Mouse (Mus musculus) forebrain, embryonic 16.5 days (tissue): ENCODE measurements around the gene Timm29. TPM values are rescaled to one million over a fixed set of nuclear protein-coding genes. Genes with fewer than 3 reads are reported as not detected.
"Not testable (repeated sequence)": the region's sequence is repeated elsewhere in the genome, so short reads cannot be mapped to it uniquely, and the experiment has no call there.

Experiments
- ATAC-seq: fragments of 200-750 bp; cut with Nextera tagmentation; 2 replicates; pipeline ENCODE4 v1.8.0; 2017; ENCODE audit warnings: mild to moderate bottlenecking, moderate library complexity
- H3K27ac ChIP-seq: fragments of 300-500 bp; sonication (generic); 2 replicates; pipeline ENCODE4 v1.5.1; 2014; ENCODE audit warnings: low read length, control low read depth
- H3K27me3 ChIP-seq: fragments of 300-500 bp; sonication (generic); replicated peaks from 2 replicates; pipeline ENCODE4 v1.6.1; 2014; ENCODE audit warnings: low read length; ENCODE audit not compliant: control insufficient read depth, insufficient read depth
- H3K36me3 ChIP-seq: fragments of 300-500 bp; sonication (generic); 2 replicates; pipeline ENCODE4 v1.6.1; 2014; ENCODE audit not compliant: control insufficient read depth, insufficient read depth
- H3K4me1 ChIP-seq: fragments of 300-500 bp; sonication (generic); replicated peaks from 2 replicates; pipeline ENCODE4 v1.6.1; 2014; ENCODE audit warnings: low read length; ENCODE audit not compliant: control insufficient read depth, insufficient read depth
- H3K4me2 ChIP-seq: fragments of 300-500 bp; sonication (generic); 2 replicates; pipeline ENCODE4 v1.6.1; 2014; ENCODE audit warnings: mild to moderate bottlenecking, low read length, control low read depth
- H3K4me3 ChIP-seq: fragments of 300-500 bp; sonication (generic); replicated peaks from 2 replicates; pipeline ENCODE4 v1.5.1; 2014; ENCODE audit warnings: mild to moderate bottlenecking, low read length, control low read depth
- H3K9ac ChIP-seq: fragments of 300-500 bp; sonication (generic); replicated peaks from 2 replicates; pipeline ENCODE4 v1.6.1; 2014; ENCODE audit warnings: low read depth, low read length, control low read depth
- H3K9me3 ChIP-seq: fragments of 300-500 bp; sonication (generic); 2 replicates; pipeline ENCODE4 v1.6.1; 2016; ENCODE audit warnings: low read length; ENCODE audit not compliant: control insufficient read depth
- WGBS: fragments of 180-500 bp; shearing (Covaris S2); extraction: QIAGEN DNeasy Blood & Tissue Kit; methylation state at CpG from one replicate; pipeline ENCODE4 v1.1.7; 2014; 5-methylcytosine and 5-hydroxymethylcytosine counted together
- polyA plus RNA-seq: library from polyadenylated mRNA; unstranded; fragments of >200 nt; fragmentation: Nextera tagmentation; extraction: Ambion mirVana; gene quantifications from 2 replicates; pipeline ENCODE4 v1.2.1, GENCODE M21; 2015

The Timm29 gene
- polyA plus RNA-seq, 1 experiment from 2014 or later, result 58.2 TPM

- Histone ChIP-seq H3K9me3 (no peaks in the 10 kb centered on the region), H3K27me3 (no peaks in the 10 kb centered on the region), H3K4me2 (peak overlapping the region; percentile 94), H3K9ac (peak overlapping the region; percentile 65), H3K27ac (peak overlapping the region; percentile 76), H3K4me1 (peaks cover 28% of the 10 kb centered on the region), H3K4me3 (peak overlapping the region; percentile 97), H3K36me3 (peaks cover 16% of the 10 kb centered on the region)
- WGBS, result 21% methylated on average over 17 of the region's 17 CpGs
- ATAC-seq, result no peak; the same call in 1 of the 2 replicates
These were observed 455 bp upstream of the Timm29 start for GRCm38 (mm10) chr9:21591831-21592702.

GRCm38 (mm10) chr9:21593122-21593721 lies 700 bp downstream of the Timm29 start:
- Histone ChIP-seq H3K36me3 (peaks cover 14% of the 10 kb centered on the region), H3K27ac (peak overlapping the region; percentile 90), H3K9ac (peak overlapping the region; percentile 85), H3K4me2 (peak overlapping the region; percentile 97), H3K4me1 (peaks cover 28% of the 10 kb centered on the region), H3K9me3 (no peaks in the 10 kb centered on the region), H3K4me3 (peak overlapping the region; percentile 97), H3K27me3 (no peaks in the 10 kb centered on the region)
- peak; percentile 58 for ATAC-seq
- WGBS, result under 1% methylated on average over 59 of the region's 69 CpGs

DNA sequence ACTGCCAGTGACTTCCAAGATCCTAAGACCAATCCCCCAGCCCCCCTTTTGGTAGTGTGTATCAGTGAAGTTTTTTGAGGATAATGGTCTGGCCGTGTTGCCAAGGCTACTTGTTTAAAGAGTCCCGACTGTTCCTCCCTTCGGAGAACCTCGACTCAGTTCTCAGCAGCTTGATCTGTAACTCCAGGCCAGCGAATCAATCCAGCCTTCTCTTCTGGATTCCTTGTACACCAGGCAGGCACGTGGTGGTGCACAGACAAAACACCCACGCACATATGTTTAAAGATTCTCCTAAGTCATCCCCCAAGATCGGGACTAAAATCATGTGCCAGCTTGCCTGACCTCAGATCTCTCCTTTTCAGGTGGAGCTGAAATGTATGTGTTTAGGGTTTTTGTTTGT lies 1.8 kb downstream of the Timm29 start:
- peak overlapping the region; percentile 97 for H3K4me2 ChIP-seq
- H3K9ac ChIP-seq, ATAC-seq, H3K9me3 ChIP-seq, H3K27ac ChIP-seq, H3K27me3 ChIP-seq, H3K36me3 ChIP-seq: not testable (repeated sequence)
- H3K4me3 ChIP-seq, result peak overlapping the region; percentile 97
- H3K4me1 ChIP-seq, result peaks cover 28% of the 10 kb centered on the region
- 90% methylated on average over 8 of the region's 8 CpGs for WGBS

DNA sequence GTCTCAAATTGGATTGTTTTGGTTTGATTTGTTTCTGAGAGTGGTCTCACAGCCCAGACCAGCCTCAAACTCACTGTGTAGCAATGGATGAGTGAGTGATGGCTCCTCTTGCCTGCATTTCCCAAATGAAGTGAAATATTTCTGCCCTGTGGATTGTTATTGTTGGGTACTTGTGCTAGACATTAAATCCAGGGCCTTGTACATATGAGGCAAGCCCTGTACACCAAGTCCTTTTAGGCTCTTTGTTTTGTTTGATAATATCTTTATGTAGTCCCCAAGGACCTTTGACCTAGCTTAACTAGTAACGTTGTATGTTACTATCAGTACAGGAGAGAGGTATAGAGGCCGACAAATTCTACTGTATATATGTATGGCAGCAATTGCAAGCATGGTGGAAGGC lies 2.3 kb downstream of the Timm29 start:
- H3K27me3 ChIP-seq, result no peaks in the 10 kb centered on the region
- H3K4me2 ChIP-seq, result no peak overlapping the region
- peaks cover 6% of the 10 kb centered on the region for H3K36me3 ChIP-seq
- no peak overlapping the region for H3K27ac ChIP-seq
- no peak overlapping the region for H3K4me3 ChIP-seq
- WGBS, result 88% methylated on average over 2 of the region's 2 CpGs
- H3K9ac ChIP-seq, result no peak overlapping the region
- ATAC-seq, result no peak
- peaks cover 28% of the 10 kb centered on the region for H3K4me1 ChIP-seq
- H3K9me3 ChIP-seq, result no peaks in the 10 kb centered on the region

DNA sequence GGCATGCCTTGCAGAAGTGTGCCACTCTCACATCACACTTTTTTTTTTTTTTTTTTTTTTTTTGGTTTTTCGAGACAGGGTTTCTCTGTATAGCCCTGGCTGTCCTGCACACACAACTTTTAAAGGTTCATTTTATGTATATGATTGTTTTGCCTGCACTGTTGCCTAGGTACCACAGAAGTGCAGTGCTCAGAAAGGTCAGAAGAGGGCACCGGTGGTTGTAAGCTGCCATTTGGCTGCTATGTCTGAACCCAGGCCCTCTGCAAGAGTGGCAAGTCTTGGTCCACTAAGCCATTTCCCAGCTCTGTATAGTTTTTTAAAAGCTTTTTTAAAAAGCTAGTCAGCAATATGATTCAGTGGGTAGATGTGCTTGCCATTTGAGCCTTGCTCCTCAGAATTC lies 5.7 kb downstream of the Timm29 start:
- no peaks in the 10 kb centered on the region for H3K9me3 ChIP-seq
- no peak for ATAC-seq
- no peak overlapping the region for H3K9ac ChIP-seq
- peaks cover 20% of the 10 kb centered on the region for H3K4me1 ChIP-seq
- no peak overlapping the region for H3K27ac ChIP-seq
- no peak overlapping the region for H3K4me3 ChIP-seq
- WGBS, result 42% methylated on average over 2 of the region's 2 CpGs
- peaks cover 3% of the 10 kb centered on the region; the same call in 1 of the 2 replicates for H3K36me3 ChIP-seq
- H3K27me3 ChIP-seq, result no peaks in the 10 kb centered on the region
- H3K4me2 ChIP-seq, result no peak overlapping the region

- no peaks in the 10 kb centered on the region for H3K9me3 ChIP-seq
- H3K27ac ChIP-seq, result no peak overlapping the region
- peaks cover 3% of the 10 kb centered on the region; the same call in 1 of the 2 replicates for H3K36me3 ChIP-seq
- ATAC-seq, result no peak
- H3K4me1 ChIP-seq, result peaks cover 2% of the 10 kb centered on the region; the same call in 1 of the 2 replicates
- no peak overlapping the region for H3K9ac ChIP-seq
- 75% methylated on average over 3 of the region's 3 CpGs for whole genome bisulfite sequencing
- no peak overlapping the region for H3K4me3 ChIP-seq
- H3K27me3 ChIP-seq, result no peaks in the 10 kb centered on the region
- H3K4me2 ChIP-seq, result no peak overlapping the region
These were observed 7.7 kb downstream of the Timm29 start for GRCm38 (mm10) chr9:21600186-21600585.

GRCm38 (mm10) chr9:21601073-21601472 lies 8.6 kb downstream of the Timm29 start:
- Histone ChIP-seq H3K9ac (no peak overlapping the region), H3K9me3 (no peaks in the 10 kb centered on the region)
- 90% methylated on average over 2 of the region's 2 CpGs for WGBS

DNA sequence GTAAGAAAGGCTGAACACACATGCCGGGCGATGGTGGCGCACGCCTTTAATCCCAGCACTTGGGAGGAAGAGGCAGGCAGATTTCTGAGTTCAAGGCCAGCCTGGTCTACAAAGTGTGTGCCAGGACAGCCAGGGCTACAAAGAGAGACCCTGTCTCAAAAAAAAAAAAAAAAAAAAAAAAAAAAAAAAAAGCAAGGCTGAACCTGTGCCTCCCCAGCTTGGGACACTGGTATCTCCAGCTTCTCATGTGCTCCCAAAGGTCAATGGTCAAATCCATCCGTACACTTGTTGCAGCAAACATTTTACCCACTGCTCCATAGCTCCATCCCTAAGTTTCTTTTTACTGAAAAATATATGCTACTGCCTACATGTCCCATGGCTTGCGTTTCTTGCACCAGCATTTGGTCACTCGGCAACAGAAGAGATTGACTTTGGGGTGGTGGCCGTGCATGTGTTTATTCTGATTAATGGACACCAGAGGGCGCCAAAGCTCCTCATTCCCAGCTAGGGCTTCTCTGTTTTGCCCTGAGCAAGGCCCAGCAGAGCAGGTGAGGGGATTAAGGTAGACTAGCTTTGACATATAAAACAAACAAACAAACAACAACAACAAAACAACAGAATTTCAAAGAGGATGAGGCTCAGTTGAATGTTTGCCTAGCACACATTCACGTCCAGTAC lies 9.3 kb downstream of the Timm29 start:
- H3K4me3 ChIP-seq, result no peak overlapping the region
- 48% methylated on average over 10 of the region's 10 CpGs for WGBS

More at GRCm38 (mm10) chr9:21601073-21601472, 8.6 kb downstream of the Timm29 start:
- no peak overlapping the region for H3K4me2 ChIP-seq
- no peak overlapping the region for H3K27ac ChIP-seq
- peaks cover 1% of the 10 kb centered on the region; the same call in 1 of the 2 replicates for H3K36me3 ChIP-seq
- H3K4me1 ChIP-seq, result 0 out of 2 replicates have a peak, but pooled peaks cover 2% of the 10 kb centered on the region
- no peaks in the 10 kb centered on the region for H3K27me3 ChIP-seq
- no peak for ATAC-seq
- no peak overlapping the region for H3K4me3 ChIP-seq

DNA sequence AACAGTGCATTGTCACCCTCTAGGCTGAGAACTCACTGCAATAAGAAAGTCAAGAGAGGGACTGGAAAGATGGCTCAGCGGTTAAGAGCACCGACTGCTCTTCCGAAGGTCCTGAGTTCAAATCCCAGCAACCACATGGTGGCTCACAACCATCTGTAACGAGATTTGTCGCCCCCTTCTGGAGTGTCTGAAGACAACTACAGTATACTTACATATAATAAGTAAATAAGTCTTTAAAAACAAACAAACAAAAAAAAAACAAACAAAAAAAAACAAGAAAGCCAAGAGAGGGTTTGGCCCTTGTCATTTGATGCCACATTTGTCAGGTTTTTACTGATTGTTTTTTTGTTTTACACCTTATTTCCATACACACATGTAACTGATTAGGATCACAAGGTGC lies 11.6 kb downstream of the Timm29 start:
- H3K9me3 ChIP-seq, result no peaks in the 10 kb centered on the region
- H3K36me3 ChIP-seq, result no peaks in the 10 kb centered on the region
- no peaks in the 10 kb centered on the region for H3K27me3 ChIP-seq
- H3K9ac ChIP-seq, result no peak overlapping the region
- H3K27ac ChIP-seq, result no peak overlapping the region
- no peak for ATAC-seq
- no peak overlapping the region for H3K4me3 ChIP-seq
- H3K4me1 ChIP-seq, result 0 out of 2 replicates have a peak, but pooled peaks cover 2% of the 10 kb centered on the region
- whole genome bisulfite sequencing, result 67% methylated on average over 5 of the region's 5 CpGs
- no peak overlapping the region for H3K4me2 ChIP-seq

More for the DNA sequence above, 9.3 kb downstream of the Timm29 start:
- H3K36me3 ChIP-seq, result no peaks in the 10 kb centered on the region
- no peak overlapping the region for H3K9ac ChIP-seq
- no peak overlapping the region for H3K4me2 ChIP-seq
- H3K27ac ChIP-seq, result no peak overlapping the region
- no peaks in the 10 kb centered on the region for H3K9me3 ChIP-seq
- no peaks in the 10 kb centered on the region for H3K27me3 ChIP-seq
- ATAC-seq, result peak; percentile 80; the same call in 1 of the 2 replicates
- H3K4me1 ChIP-seq, result 0 out of 2 replicates have a peak, but pooled peaks cover 2% of the 10 kb centered on the region
